Comparison of ENCODE assay signal across 10 mouse cellular contexts in the genomic region with DNA sequence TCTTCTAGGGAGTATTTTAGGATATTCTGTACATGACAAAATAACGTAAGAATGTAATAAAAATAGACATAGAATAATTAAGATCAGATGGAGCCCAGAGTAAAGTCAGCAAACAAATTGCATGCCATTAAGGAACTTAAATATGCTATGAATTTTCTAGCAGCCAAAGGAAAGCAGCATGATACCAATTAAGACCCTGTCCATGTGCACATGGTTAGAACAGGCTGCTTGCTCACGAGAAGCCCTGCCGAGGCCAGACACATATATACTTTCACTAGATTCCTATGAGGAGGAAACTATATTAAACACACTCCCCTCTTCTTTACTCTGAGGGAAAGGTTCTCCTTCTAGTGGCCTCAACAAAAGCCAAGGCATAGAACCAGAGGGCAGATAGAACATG.
"Had no signal": no experiment of that assay in that cellular context is flagged by ENCODE, and none has a peak within 500 bp of the region (broad histone marks: within the 10 kb centered on the region; RNA-seq: fewer than 3 reads in every experiment).

No protein-coding gene starts in this region.

- H3K27ac ChIP-seq: left cerebral cortex, adult 2 months; liver, embryonic 13.5 days; lung, embryonic 15.5 days; midbrain, embryonic 12.5 days had no signal

- H3K27me3 ChIP-seq: liver, embryonic 13.5 days; lung, embryonic 15.5 days; midbrain, embryonic 12.5 days had no signal

- H3K9ac ChIP-seq: liver, embryonic 13.5 days; liver, postnatal 0 days; lung, embryonic 15.5 days; midbrain, embryonic 12.5 days had no signal

- H3K36me3 ChIP-seq: liver, embryonic 13.5 days; lung, embryonic 15.5 days; midbrain, embryonic 12.5 days had no signal

- H3K9me3 ChIP-seq: liver, embryonic 13.5 days; lung, embryonic 15.5 days; midbrain, embryonic 12.5 days had no signal

- ATAC-seq: liver, postnatal 0 days; midbrain, embryonic 16.5 days had no signal

- H3K4me1 ChIP-seq: liver, embryonic 13.5 days had no signal

- DNase-seq: kidney, postnatal 25 days; liver; liver, embryonic 13.5 days; liver, postnatal 0 days; right cerebral cortex, postnatal 14 days; thymus, postnatal 4 days had no signal

- H3K4me2 ChIP-seq: liver, embryonic 13.5 days; lung, embryonic 15.5 days; midbrain, embryonic 12.5 days had no signal

- H3K4me3 ChIP-seq: left cerebral cortex, adult 2 months; liver, embryonic 13.5 days; lung, embryonic 15.5 days; midbrain, embryonic 12.5 days had no signal
